Mouse (Mus musculus) neutrophil, adult 5-6 weeks (primary cell): ENCODE results near the gene Rnf169. TPM values are rescaled to one million over a fixed set of nuclear protein-coding genes. Genes with fewer than 3 reads are reported as not detected.

Experiments
- ATAC-seq: fragments of 151-379, 151-347 bp; 2 replicates; pipeline ENCODE4 v1.8.0; 2017; ENCODE audit warnings: mild to moderate bottlenecking, moderate TSS enrichment; ENCODE audit not compliant: insufficient number of reproducible peaks, poor library complexity, low FRiP score, severe bottlenecking; ENCODE audit errors: extremely low read depth
- total RNA-seq: library from RNA; stranded (forward); fragments of 200-1000 nt; gene quantifications from 2 replicates; pipeline ENCODE4 v1.2.3, GENCODE M21; 2017

Rnf169 gene
- total RNA-seq, 1 experiment from 2014 or later = 50.6 TPM

- ATAC-seq = no peak
Observed at GRCm38 (mm10) chr7:99911038-99911437, 69.2 kb downstream of the Rnf169 start.

- ATAC-seq = no peak
Observed at GRCm38 (mm10) chr7:99907463-99907862, 72.8 kb downstream of the Rnf169 start.

GRCm38 (mm10) chr7:99906346-99906745, 73.9 kb downstream of the Rnf169 start:
- no peak for ATAC-seq

- ATAC-seq = no peak
Observed at GRCm38 (mm10) chr7:99904421-99905005, 75.7 kb downstream of the Rnf169 start.

GRCm38 (mm10) chr7:99902918-99903665, 77.2 kb downstream of the Rnf169 start:
- ATAC-seq = no peak

GRCm38 (mm10) chr7:99902208-99902607, 78.0 kb downstream of the Rnf169 start:
- ATAC-seq = no peak

GRCm38 (mm10) chr7:99896905-99897304, 83.3 kb downstream of the Rnf169 start:
- ATAC-seq = no peak

GRCm38 (mm10) chr7:99894478-99894877, 85.8 kb downstream of the Rnf169 start:
- ATAC-seq = no peak

- no peak for ATAC-seq
Observed at GRCm38 (mm10) chr7:99893967-99894366, 86.3 kb downstream of the Rnf169 start.

GRCm38 (mm10) chr7:99892351-99892750, 87.9 kb downstream of the Rnf169 start:
- no peak for ATAC-seq

- ATAC-seq = no peak
Observed at GRCm38 (mm10) chr7:99891471-99891870, 88.8 kb downstream of the Rnf169 start.

- no peak for ATAC-seq
Observed at GRCm38 (mm10) chr7:99890168-99890755, 90.0 kb downstream of the Rnf169 start.

GRCm38 (mm10) chr7:99889175-99889880, 90.9 kb downstream of the Rnf169 start:
- no peak for ATAC-seq

GRCm38 (mm10) chr7:99887743-99888142, 92.5 kb downstream of the Rnf169 start:
- no peak for ATAC-seq

- no peak for ATAC-seq
Observed at GRCm38 (mm10) chr7:99887230-99887735, 93.0 kb downstream of the Rnf169 start.

GRCm38 (mm10) chr7:99878254-99878653, 102.0 kb downstream of the Rnf169 start:
- no peak for ATAC-seq

GRCm38 (mm10) chr7:99876345-99876744, 103.9 kb downstream of the Rnf169 start:
- ATAC-seq = peak; percentile 63; the same call in 1 of the 2 replicates

- no peak for ATAC-seq
Observed at GRCm38 (mm10) chr7:99875891-99876290, 104.4 kb downstream of the Rnf169 start.

- ATAC-seq = no peak
Observed at GRCm38 (mm10) chr7:99873965-99874364, 106.3 kb downstream of the Rnf169 start.
